Mouse (Mus musculus): ENCODE results near the gene Brd3. TPM values are rescaled to one million over a fixed set of nuclear protein-coding genes. Genes with fewer than 3 reads are reported as not detected.

Brd3 gene
- polyA plus RNA-seq, 1 experiment from 2014 or later: 126 TPM

GRCm38 (mm10) chr2:27486725-27487124 lies 20.7 kb downstream of the Brd3 start:
- no peaks in the 10 kb centered on the region for H3K36me3 ChIP-seq (ENCODE audit: insufficient read depth)
- no peak overlapping the region for H3K4me2 ChIP-seq
- H3K27ac ChIP-seq (ENCODE audit: low read depth): no peak overlapping the region
- H3K4me3 ChIP-seq (ENCODE audit: low read depth, low read length): no peak overlapping the region
- H3K4me1 ChIP-seq (ENCODE audit: insufficient read depth): no peaks in the 10 kb centered on the region
- H3K9me3 ChIP-seq (ENCODE audit: low read depth, low read length): no peaks in the 10 kb centered on the region
- 56% methylated on average over 4 of the region's 4 CpGs for WGBS
- no peaks in the 10 kb centered on the region for H3K27me3 ChIP-seq (ENCODE audit: insufficient read depth, low read length)
- TF ChIP-seq CTCF (IDR thresholded peaks at IDR 0.05; ENCODE audit: low read depth): no peak
- DNase-seq (no peak), ATAC-seq (ENCODE audit: insufficient read depth) (no peak)
- no peak overlapping the region for H3K9ac ChIP-seq

DNA sequence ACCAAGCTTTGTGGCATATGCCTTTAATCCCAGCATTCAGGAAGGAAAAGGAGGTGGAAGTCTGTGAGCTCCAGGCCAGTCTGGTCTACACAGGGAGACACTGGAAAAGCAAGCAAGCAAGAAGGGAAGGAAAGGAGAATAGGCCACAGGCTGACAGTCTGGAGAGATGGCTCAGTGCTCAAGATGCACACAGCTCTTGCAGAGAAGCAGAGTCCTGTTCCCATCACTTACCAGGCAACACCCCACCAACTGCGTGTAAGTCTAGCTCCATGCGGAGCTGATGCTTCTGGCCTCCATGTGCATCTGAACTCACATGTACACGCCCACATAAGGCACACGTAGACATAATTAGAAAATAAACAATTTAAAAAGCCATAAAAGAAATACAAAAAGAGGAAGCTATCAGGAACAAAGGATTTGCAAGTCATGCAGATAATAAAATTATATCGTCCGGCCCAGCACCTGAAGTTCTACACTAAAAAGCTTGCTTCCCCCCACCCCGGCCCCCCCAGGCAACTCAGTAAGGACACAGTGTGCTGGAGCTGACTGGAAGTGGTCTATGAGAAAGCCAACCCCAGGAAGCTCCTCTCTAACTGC lies 25.1 kb downstream of the Brd3 start:
- 64% methylated on average over 7 of the region's 7 CpGs for WGBS
- no peak for TF ChIP-seq CTCF (IDR thresholded peaks at IDR 0.05; ENCODE audit: low read depth)
- H3K4me1 ChIP-seq (ENCODE audit: insufficient read depth): no peaks in the 10 kb centered on the region
- H3K27me3 ChIP-seq (ENCODE audit: insufficient read depth, low read length): no peaks in the 10 kb centered on the region
- ATAC-seq (ENCODE audit: insufficient read depth) (no peak), DNase-seq (no peak)
- H3K4me2 ChIP-seq: no peak overlapping the region
- no peaks in the 10 kb centered on the region for H3K9me3 ChIP-seq (ENCODE audit: low read depth, low read length)
- no peak overlapping the region for H3K4me3 ChIP-seq (ENCODE audit: low read depth, low read length)
- H3K27ac ChIP-seq (ENCODE audit: low read depth): no peak overlapping the region
- no peaks in the 10 kb centered on the region for H3K36me3 ChIP-seq (ENCODE audit: insufficient read depth)
- no peak overlapping the region for H3K9ac ChIP-seq

DNA sequence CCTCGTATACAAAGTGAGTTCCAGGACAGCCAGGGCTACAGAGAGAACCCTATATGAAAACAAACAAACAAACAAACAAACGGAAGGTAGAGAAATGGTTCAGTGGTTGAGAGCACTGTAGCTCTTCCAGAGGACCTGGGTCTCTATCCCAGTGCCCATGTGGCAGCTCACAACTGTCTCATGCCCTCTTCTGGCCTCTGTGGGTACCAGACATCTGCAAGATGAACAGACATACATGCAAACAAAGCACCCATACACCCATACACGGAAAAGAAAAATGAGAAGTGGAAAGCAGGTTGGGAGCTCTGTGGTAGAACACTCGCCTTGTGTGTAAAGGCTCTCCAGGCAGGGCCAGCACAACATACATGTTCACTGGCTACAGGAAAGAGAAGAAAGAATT lies 27.1 kb downstream of the Brd3 start:
- TF ChIP-seq CTCF (IDR thresholded peaks at IDR 0.05; ENCODE audit: low read depth): no peak
- Histone ChIP-seq H3K27me3 (ENCODE audit: insufficient read depth, low read length) (no peaks in the 10 kb centered on the region), H3K4me1 (ENCODE audit: insufficient read depth) (no peaks in the 10 kb centered on the region), H3K4me2 (no peak overlapping the region), H3K36me3 (ENCODE audit: insufficient read depth) (no peaks in the 10 kb centered on the region), H3K27ac (ENCODE audit: low read depth) (no peak overlapping the region), H3K9ac (no peak overlapping the region), H3K9me3 (ENCODE audit: low read depth, low read length) (no peaks in the 10 kb centered on the region), H3K4me3 (ENCODE audit: low read depth, low read length) (no peak overlapping the region)
- 65% methylated on average over 4 of the region's 4 CpGs for WGBS
- DNase-seq (no peak), ATAC-seq (ENCODE audit: insufficient read depth) (no peak)

GRCm38 (mm10) chr2:27479821-27480220 lies 27.6 kb downstream of the Brd3 start:
- DNase-seq: no peak
- ATAC-seq (ENCODE audit: insufficient read depth): no peak
- H3K4me1 ChIP-seq (ENCODE audit: insufficient read depth): no peaks in the 10 kb centered on the region

DNA sequence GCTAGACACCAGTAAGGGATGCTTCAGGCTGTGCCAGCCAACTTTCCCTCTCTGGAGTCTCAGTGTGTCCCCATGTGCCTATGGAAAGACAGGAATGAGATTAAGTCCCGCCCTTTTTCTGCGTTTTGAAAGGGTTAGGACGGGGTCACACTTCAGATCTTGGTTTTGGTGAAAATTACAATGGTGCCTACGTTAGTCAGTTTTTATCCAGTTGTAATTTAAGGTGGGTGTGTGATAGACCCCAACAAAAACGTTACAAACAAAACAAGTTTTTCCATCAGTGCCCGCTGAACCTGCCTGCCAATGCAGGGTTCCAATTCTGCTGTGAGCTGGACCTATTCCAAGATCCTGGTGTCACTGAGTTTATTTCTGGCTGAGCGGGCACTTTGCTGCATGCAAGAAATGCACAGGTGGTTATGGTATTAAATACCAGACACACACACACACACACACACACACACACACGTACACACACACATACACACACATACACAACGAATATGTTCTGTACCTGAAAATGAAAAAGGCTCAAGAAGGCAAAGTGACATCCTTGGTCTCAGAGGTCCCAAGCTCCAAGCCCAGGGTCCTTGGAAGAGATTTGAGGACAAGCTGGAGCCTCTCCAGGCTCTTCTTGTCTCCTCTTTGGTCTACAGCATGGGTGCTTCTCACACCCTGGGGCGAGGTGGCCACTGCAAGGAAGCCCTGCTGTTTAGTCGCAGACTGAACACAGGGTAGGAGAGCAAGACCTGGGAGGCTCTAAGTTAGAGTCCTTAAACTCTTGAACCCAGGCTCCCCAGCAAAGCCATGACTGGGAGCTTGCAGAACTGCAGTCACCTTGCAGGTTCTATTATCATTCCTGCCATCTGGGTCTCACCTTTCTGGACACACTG lies 30.9 kb downstream of the Brd3 start:
- peak; percentile 62 for DNase-seq
- no peaks in the 10 kb centered on the region for H3K9me3 ChIP-seq (ENCODE audit: low read depth, low read length)

More at GRCm38 (mm10) chr2:27479821-27480220, 27.6 kb downstream of the Brd3 start:
- H3K27me3 ChIP-seq (ENCODE audit: insufficient read depth, low read length): no peaks in the 10 kb centered on the region
- no peak overlapping the region for H3K4me2 ChIP-seq
- TF ChIP-seq CTCF (IDR thresholded peaks at IDR 0.05; ENCODE audit: low read depth): no peak
- no peaks in the 10 kb centered on the region for H3K9me3 ChIP-seq (ENCODE audit: low read depth, low read length)
- H3K4me3 ChIP-seq (ENCODE audit: low read depth, low read length): no peak overlapping the region
- 64% methylated on average over 4 of the region's 4 CpGs for WGBS
- no peak overlapping the region for H3K9ac ChIP-seq
- no peak overlapping the region for H3K27ac ChIP-seq (ENCODE audit: low read depth)
- H3K36me3 ChIP-seq (ENCODE audit: insufficient read depth): no peaks in the 10 kb centered on the region

GRCm38 (mm10) chr2:27475495-27476302 lies 31.8 kb downstream of the Brd3 start:
- peaks cover 26% of the 10 kb centered on the region for H3K36me3 ChIP-seq (ENCODE audit: insufficient read depth)
- H3K4me3 ChIP-seq (ENCODE audit: low read depth, low read length): peak overlapping the region; percentile 97
- peaks cover 15% of the 10 kb centered on the region; the same call in 1 of the 2 replicates for H3K4me1 ChIP-seq (ENCODE audit: insufficient read depth)
- ATAC-seq (ENCODE audit: insufficient read depth) (peak; percentile 99), DNase-seq (peak; percentile 97)
- no peak for TF ChIP-seq CTCF (IDR thresholded peaks at IDR 0.05; ENCODE audit: low read depth)
- peak overlapping the region; percentile 96 for H3K9ac ChIP-seq
- H3K27ac ChIP-seq (ENCODE audit: low read depth): peak overlapping the region; percentile 97
- no peaks in the 10 kb centered on the region for H3K9me3 ChIP-seq (ENCODE audit: low read depth, low read length)
- peak overlapping the region; percentile 97 for H3K4me2 ChIP-seq
- under 1% methylated on average over 82 of the region's 96 CpGs for WGBS
- H3K27me3 ChIP-seq (ENCODE audit: insufficient read depth, low read length): no peaks in the 10 kb centered on the region

More for the DNA sequence above, 30.9 kb downstream of the Brd3 start:
- peak overlapping the region; percentile 97 for H3K27ac ChIP-seq (ENCODE audit: low read depth)
- TF ChIP-seq CTCF (IDR thresholded peaks at IDR 0.05; ENCODE audit: low read depth): no peak
- H3K4me2 ChIP-seq: peak overlapping the region; percentile 97
- no peak for ATAC-seq (ENCODE audit: insufficient read depth)
- H3K4me1 ChIP-seq (ENCODE audit: insufficient read depth): peaks cover 15% of the 10 kb centered on the region; the same call in 1 of the 2 replicates
- H3K27me3 ChIP-seq (ENCODE audit: insufficient read depth, low read length): no peaks in the 10 kb centered on the region
- WGBS: 25% methylated on average over 11 of the region's 11 CpGs
- peak overlapping the region; percentile 97 for H3K4me3 ChIP-seq (ENCODE audit: low read depth, low read length)
- H3K36me3 ChIP-seq (ENCODE audit: insufficient read depth): peaks cover 18% of the 10 kb centered on the region
- peak overlapping the region; percentile 56 for H3K9ac ChIP-seq

Data from lung, embryonic 14.5 days (tissue).